Mouse (Mus musculus): ENCODE results near the gene Mmp19.

Gene Mmp19

GRCm38 (mm10) chr10:128790398-128791124 is at the start of gene Mmp19:
TSS of gene Mmp19 (plus strand) at chr10:128790910.
- peak; percentile 77 for DNase-seq (ENCODE audit: low read depth, low spot score)

DNA sequence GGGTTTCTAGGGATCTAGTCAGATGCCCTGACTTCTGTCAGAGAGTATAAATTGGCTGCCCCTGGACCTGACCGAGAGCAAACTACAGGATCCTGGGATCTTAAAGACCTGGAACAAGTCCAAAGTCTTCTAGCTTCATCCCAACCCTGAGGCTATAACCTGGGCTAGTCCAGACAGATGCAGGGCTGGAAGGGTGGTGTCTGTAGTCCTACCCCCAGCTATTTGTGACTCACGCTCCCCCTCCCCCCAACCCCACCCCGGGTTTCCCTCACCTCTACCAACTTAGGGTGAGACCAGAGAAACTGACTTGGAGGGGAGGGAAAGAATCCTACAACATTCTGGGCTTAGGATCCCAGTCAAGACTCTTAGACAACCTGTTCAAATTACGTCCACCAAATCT is 48.1 kb upstream of the Mmp19 start:
- DNase-seq (ENCODE audit: low read depth, low spot score) = peak; percentile 34

DNA sequence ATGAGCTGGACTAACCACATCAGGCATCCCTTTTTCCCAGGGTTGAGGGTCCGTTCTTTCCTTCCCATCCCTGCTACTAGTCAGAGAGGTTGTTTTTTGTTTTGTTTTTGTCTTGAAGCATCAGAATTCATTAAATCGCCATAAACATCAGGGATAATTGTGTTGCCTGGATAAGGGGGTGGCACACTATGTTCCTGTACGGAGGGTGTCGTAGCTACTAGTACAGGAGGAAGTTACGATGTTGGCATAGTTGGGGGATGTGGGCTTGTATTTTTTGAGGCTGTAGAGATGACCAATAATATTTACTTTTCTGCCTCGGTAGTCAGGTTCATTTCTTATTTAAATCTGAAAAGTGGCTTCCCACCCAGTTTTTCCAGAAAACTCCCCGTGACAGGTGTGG is 47.5 kb upstream of the Mmp19 start:
- DNase-seq (ENCODE audit: low read depth, low spot score) = no peak

DNA sequence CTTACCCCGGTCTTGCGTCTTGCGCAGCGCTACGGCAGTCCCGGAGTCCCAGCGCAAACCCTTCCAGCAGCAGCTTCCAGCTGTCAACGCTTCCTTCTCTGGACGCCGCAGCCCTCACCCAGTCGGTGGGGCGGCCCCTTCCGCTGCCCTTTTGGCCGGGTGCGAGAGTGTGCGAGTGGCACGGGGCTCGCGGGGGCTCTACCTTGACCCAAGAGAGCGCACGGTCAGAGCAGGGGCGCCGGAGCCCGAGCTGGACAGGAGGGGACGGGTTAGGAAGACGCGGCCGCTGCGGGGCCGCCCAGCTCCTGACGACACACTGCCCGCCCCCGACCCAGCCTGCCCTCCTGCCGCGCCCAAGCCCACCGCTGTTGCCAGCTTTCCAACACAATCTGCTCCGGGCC is 46.9 kb upstream of the Mmp19 start:
- DNase-seq (ENCODE audit: low read depth, low spot score) = no peak

GRCm38 (mm10) chr10:128744211-128744610 is 46.5 kb upstream of the Mmp19 start:
- no peak for DNase-seq (ENCODE audit: low read depth, low spot score)

- peak; percentile 56 for DNase-seq (ENCODE audit: low read depth, low spot score)
Observed at GRCm38 (mm10) chr10:128744680-128745601, 45.8 kb upstream of the Mmp19 start, which contains the start of gene Dgka. TSS of gene Dgka (minus strand) at chr10:128744855.

DNA sequence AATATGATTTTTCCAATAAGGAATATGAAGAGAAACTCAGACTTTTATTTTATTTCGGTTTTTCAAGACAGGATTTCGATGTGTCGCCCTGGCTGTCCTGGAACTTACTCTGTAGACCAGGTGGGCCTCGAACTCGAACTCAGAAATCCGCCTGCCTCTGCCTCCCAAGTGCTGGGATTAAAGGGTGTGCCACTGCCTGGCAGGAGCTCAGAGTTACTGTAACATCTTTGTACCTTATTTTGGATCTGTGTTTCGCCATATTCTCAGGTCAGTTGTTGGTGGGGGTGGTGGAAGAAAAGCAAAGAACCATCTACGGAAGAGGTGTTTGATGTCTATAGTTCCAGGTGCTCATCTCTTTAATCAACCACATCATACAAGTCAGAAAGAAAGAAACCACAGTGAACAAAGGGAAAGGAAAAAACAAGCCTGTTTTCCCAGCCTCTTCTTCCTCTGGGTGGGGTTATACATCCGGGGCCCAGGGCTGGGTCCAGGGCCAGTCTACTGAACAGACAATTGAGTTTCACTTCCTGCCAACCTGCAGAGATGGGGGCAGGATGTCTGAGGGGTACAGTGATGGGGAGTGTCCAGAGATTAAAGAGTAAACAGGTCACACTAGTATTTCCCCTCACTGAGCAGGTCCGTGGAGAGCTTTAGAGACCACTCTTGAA is 44.6 kb upstream of the Mmp19 start:
- DNase-seq (ENCODE audit: low read depth, low spot score) = no peak

DNA sequence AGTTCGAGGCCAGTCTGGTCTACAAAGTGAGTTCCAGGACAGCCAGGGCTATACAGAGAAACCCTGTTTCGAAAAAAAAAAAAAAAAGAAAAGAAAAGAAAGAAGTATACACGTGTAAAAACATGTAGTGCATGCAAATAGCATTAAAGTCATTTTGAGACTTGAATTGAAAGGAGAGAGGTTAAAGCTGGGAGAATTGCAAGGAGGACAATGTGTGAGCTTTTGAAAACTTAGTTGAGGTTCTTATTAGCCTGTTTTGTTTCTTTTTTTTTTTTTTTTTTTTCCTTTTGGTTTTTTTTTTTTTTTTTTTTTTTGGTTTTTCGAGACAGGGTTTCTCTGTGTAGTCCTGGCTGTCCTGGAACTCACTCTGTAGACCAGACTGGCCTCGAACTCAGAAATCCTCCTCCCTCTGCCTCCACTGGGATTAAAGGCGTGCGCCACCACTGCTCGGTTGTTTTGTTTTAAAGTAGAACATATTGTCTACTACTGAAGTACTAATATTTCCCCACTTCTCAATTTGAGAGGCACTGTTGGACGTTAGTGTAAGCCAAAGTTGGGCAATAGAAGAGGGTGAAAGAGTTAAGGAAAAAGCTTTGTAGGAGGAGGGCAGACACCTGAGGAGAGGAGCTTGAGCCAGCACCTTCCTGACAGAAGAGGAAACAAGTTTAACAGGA is 43.6 kb upstream of the Mmp19 start:
- no peak for DNase-seq (ENCODE audit: low read depth, low spot score)

- peak; percentile 83 for DNase-seq (ENCODE audit: low read depth, low spot score)
Observed at GRCm38 (mm10) chr10:128747646-128748251, 43.0 kb upstream of the Mmp19 start, which contains the start of gene Pym1. TSS of gene Pym1 (plus strand) at chr10:128747889.

- peak; percentile 90 for DNase-seq (ENCODE audit: low read depth, low spot score)
Observed at GRCm38 (mm10) chr10:128748252-128748864, 42.4 kb upstream of the Mmp19 start.

DNA sequence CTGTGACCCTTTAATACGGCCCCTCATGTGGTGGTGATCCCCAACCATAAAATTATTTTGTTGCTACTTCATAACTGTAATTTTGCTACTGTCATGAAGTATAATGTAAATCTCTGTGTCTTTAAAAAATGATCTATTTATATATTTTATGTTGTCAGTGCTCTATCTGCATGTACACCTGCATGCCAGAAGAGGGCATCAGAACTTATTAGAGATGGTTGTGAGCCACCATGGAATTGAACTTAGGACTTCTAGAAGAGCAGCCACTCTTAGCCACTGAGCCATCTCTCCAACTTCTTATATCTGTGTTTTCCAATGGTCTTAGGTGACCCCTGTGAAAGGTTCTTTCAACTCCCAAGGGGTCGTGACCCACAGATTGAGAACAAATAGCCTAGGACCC is 17.8 kb upstream of the Mmp19 start:
- peak; percentile 53 for DNase-seq (ENCODE audit: low read depth, low spot score)

DNA sequence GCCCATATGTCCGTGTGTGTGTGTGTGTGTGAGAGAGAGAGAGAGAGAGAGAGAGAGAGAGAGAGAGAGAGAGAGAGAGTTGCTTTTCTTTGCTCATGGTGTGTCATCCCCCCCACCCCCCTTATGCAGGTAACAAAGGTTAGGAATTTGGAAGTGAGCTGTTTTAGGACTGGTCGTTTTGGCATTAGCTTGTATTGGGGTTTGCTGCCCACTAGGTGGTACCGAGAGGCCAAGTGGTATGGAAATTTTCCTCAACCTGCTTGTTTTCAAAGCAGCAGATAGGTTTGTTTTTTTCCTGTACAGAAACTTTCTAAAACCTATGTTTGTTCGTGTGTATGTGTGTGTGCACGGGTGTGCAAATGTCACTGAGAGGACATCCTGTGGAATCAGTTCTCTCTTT is 17.0 kb upstream of the Mmp19 start:
- DNase-seq (ENCODE audit: low read depth, low spot score) = peak; percentile 65

GRCm38 (mm10) chr10:128778441-128778840 is 12.3 kb upstream of the Mmp19 start:
- DNase-seq (ENCODE audit: low read depth, low spot score) = no peak

DNA sequence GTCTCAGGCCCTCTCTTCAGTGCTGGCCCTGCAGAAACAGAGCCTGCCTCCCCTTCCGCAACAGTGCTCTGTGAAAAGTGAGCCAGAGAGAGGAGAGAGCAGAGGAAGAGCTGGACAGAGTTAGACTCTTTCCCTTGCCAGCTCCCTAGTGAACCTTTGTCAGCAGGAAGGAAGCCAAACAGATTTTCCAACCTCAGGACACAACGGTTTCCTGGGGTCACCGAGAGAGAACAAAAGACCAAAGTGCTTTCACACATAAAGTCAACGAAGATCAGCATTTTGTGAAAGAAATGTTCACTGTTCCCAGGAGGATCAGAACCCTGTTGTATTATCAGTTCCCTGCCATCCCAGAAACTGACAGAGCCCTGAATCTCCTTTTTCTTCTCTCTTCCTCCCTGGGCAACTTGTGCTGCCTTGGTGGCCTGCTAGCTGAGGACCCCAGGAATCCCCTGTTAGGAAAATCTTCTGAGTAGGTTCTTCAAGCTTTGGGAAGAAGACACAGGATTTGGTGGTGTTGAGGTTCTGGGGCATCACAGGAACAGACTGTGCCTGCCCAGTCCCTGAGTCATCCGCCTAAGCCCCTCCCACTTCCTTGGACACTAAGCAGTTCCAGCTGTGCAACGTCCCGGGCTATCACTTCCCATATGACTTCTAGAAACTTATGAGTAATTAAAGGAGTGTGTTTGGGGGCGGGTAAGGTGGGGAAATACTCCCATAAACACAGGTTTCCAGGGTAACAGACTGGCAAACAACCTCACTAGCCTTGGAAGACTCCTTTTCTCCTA is 11.5 kb upstream of the Mmp19 start:
- peak; percentile 99 for DNase-seq (ENCODE audit: low read depth, low spot score)

- peak; percentile 42 for DNase-seq (ENCODE audit: low read depth, low spot score)
Observed at GRCm38 (mm10) chr10:128780200-128780599, 10.5 kb upstream of the Mmp19 start.

DNA sequence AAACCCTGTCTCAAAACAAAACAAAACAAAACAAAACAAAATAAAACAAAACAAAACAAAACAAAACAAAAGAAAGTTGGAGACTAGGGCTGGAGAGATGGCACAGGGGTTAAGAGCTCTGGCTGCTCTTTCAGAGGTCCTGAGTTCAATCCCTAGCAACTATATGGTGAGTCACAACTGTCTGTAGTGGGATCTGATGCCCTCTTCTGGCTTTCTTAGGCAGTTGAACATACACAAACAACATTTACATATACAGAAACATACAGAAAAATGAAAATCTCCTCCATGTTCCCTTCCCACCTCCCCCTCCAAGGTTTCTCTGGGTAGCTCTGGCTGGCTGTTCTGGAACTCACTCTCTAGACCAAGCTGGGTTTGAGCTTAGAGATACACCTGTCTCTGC is 1.3 kb downstream of the Mmp19 start:
- DNase-seq (ENCODE audit: low read depth, low spot score) = peak; percentile 43

DNA sequence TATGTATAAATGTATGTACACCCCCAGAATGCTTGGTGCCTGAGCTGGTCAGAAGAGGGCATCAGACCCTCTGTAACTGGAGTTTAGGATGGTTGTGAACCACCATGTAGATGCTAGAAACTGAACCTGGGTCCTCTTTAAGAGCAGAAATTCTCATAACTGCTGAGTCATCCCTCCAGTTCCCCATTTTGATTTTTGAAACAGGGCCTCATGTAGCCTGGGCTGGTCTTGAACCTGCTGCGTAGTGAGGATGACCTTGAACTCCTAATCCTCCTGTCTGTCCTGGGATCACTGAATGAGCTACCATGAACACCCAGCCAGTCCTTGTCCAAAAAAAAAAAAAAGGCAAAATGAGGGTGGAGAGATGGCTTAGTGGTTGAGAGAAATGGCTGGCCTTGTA is 2.5 kb downstream of the Mmp19 start:
- DNase-seq (ENCODE audit: low read depth, low spot score) = no peak

GRCm38 (mm10) chr10:128794391-128794790 is 3.7 kb downstream of the Mmp19 start:
- DNase-seq (ENCODE audit: low read depth, low spot score) = no peak

- no peak for DNase-seq (ENCODE audit: low read depth, low spot score)
Observed at GRCm38 (mm10) chr10:128795581-128795980, 4.9 kb downstream of the Mmp19 start.

DNA sequence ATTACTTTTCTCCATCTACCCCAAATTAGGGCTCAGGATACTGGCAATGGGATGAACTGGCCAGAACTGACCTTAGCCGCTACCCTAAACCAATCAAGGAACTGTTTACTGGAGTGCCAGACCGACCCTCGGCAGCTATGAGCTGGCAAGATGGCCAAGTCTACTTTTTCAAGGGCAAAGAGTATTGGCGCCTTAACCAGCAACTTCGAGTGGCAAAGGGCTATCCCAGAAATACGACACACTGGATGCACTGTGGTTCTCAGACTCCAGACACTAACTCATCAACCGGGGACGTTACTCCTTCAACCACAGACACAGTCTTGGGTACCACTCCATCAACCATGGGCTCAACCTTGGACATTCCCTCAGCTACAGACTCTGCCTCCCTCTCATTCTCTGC is 8.0 kb downstream of the Mmp19 start:
- no peak for DNase-seq (ENCODE audit: low read depth, low spot score)
